15 mouse cellular contexts compared by ENCODE assay signal in the genomic region with DNA sequence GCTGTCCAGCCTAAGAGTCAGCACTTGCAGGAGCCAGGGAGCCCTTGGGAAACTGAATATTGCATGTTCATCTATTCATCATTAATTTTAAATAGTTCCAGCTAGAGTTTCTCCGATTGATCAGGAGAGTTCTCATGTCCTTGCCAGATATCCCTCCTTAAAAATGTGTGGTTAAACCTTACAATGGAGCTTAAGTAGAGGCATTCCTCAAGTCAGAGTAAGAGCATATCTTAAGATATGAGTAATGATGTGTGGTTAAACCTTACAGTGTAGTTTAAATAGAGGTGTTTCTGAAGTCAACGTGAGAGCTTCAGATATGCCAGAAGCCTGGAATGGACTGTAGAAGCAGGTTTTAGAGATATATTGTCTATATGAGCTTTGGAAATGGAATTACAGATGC.
"Had no signal": no experiment of that assay in that cellular context is flagged by ENCODE, and none has a peak within 500 bp of the region (broad histone marks: within the 10 kb centered on the region; RNA-seq: fewer than 3 reads in every experiment).

No protein-coding gene starts in this region.

- H3K27ac ChIP-seq: neural tube, embryonic 15.5 days; stomach, embryonic 15.5 days; stomach, postnatal 0 days had no signal

- DNase-seq: retina, postnatal 1 day; right cerebral cortex, adult 18-20 months; right cerebral cortex, postnatal 14 days; right cerebral cortex, postnatal 25 days; right cerebral cortex, postnatal 4 days; spleen, adult 18-20 months; thymus, adult 18-20 months; thymus, adult 2 months; thymus, postnatal 14 days; thymus, postnatal 25 days; thymus, postnatal 36 days; thymus, postnatal 4 days had no signal

- H3K36me3 ChIP-seq: neural tube, embryonic 15.5 days; stomach, embryonic 15.5 days had no signal

- H3K9ac ChIP-seq: neural tube, embryonic 15.5 days; stomach, embryonic 15.5 days had no signal

- H3K4me1 ChIP-seq: stomach, embryonic 15.5 days had no signal

- H3K27me3 ChIP-seq: neural tube, embryonic 15.5 days; stomach, embryonic 15.5 days had no signal

- H3K4me2 ChIP-seq: neural tube, embryonic 15.5 days; stomach, embryonic 15.5 days had no signal

- H3K4me3 ChIP-seq: neural tube, embryonic 15.5 days; stomach, embryonic 15.5 days had no signal

- H3K9me3 ChIP-seq: neural tube, embryonic 15.5 days; stomach, embryonic 15.5 days had no signal
